Mouse (Mus musculus) ES-Bruce4 (cell line): ENCODE results near the gene Plk3.

Source experiments
- CTCF ChIP-seq: IDR thresholded peaks from one replicate; pipeline ENCODE4 v1.8.1; 2011; ENCODE audit warnings: low read depth, low read length
- POLR2A ChIP-seq: IDR thresholded peaks from one replicate; pipeline ENCODE4 v1.8.1; 2011; ENCODE audit warnings: low read length; ENCODE audit not compliant: insufficient read depth

DNA sequence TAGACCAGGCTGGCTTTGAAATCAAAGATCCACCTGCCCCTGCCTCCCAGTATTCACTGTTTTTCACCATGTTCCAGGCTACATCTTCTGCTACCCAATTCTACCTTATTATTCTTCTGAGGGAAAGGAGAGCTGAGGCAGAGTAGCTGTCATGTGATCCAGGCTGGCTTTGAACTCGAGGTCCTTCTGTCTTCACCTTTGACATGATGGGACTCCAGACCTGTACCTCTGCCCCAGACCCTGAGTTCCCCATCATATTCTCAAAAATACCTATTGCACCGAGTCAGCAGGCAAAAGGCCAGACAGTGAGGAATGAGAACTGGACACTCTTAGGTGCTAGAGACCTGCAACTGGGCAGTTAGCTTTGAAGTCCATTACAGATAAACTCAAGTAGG, 835 bp upstream of the Plk3 start:
- TF ChIP-seq POLR2A (no peak), CTCF (no peak)
